Mouse (Mus musculus): ENCODE data around the gene Ppip5k2.

Ppip5k2 gene

GRCm38 (mm10) chr1:97754392-97754791, 15.8 kb downstream of the Ppip5k2 start:
- no peak for DNase-seq

- DNase-seq: no peak
These were observed 17.0 kb downstream of the Ppip5k2 start for GRCm38 (mm10) chr1:97753216-97753615.

- no peak for DNase-seq
These were observed 22.0 kb downstream of the Ppip5k2 start for GRCm38 (mm10) chr1:97748163-97748562.

- DNase-seq: no peak
These were observed 23.9 kb downstream of the Ppip5k2 start for GRCm38 (mm10) chr1:97746261-97746660.

- DNase-seq: no peak
These were observed 24.5 kb downstream of the Ppip5k2 start for GRCm38 (mm10) chr1:97745712-97746111.

- no peak for DNase-seq
These were observed 27.1 kb downstream of the Ppip5k2 start for GRCm38 (mm10) chr1:97743063-97743462.

- no peak for DNase-seq
These were observed 40.9 kb downstream of the Ppip5k2 start for GRCm38 (mm10) chr1:97729339-97729738.

- DNase-seq: no peak
These were observed 43.5 kb downstream of the Ppip5k2 start for GRCm38 (mm10) chr1:97726730-97727129.

GRCm38 (mm10) chr1:97718440-97718839, 51.8 kb downstream of the Ppip5k2 start:
- no peak for DNase-seq

- DNase-seq: no peak
These were observed 55.8 kb downstream of the Ppip5k2 start for GRCm38 (mm10) chr1:97714334-97714868.

- DNase-seq: no peak
These were observed 59.7 kb downstream of the Ppip5k2 start for GRCm38 (mm10) chr1:97710520-97710919.

- DNase-seq: no peak
These were observed 64.8 kb downstream of the Ppip5k2 start for GRCm38 (mm10) chr1:97705389-97705788.

GRCm38 (mm10) chr1:97704646-97705045, 65.6 kb downstream of the Ppip5k2 start:
- DNase-seq: no peak

GRCm38 (mm10) chr1:97698956-97699570, 71.1 kb downstream of the Ppip5k2 start:
- DNase-seq: no peak

- no peak for DNase-seq
These were observed 72.9 kb downstream of the Ppip5k2 start for GRCm38 (mm10) chr1:97697273-97697672.

GRCm38 (mm10) chr1:97693825-97694224, 76.4 kb downstream of the Ppip5k2 start:
- no peak for DNase-seq

GRCm38 (mm10) chr1:97688756-97689155, 81.5 kb downstream of the Ppip5k2 start:
- DNase-seq: no peak

GRCm38 (mm10) chr1:97676526-97677177, 93.6 kb downstream of the Ppip5k2 start:
- no peak for DNase-seq

GRCm38 (mm10) chr1:97676115-97676514, 94.1 kb downstream of the Ppip5k2 start:
- DNase-seq: no peak

GRCm38 (mm10) chr1:97672849-97673248, 97.4 kb downstream of the Ppip5k2 start:
- no peak for DNase-seq

GRCm38 (mm10) chr1:97667288-97667687, 102.9 kb downstream of the Ppip5k2 start:
- DNase-seq: no peak

- DNase-seq: peak; percentile 36
These were observed 107.9 kb downstream of the Ppip5k2 start for GRCm38 (mm10) chr1:97662324-97662723.

- DNase-seq: peak; percentile 91
These were observed 108.6 kb downstream of the Ppip5k2 start, which contains the start of gene D1Ertd622e for GRCm38 (mm10) chr1:97661406-97662241. TSS of gene D1Ertd622e (minus strand) at chr1:97662074.
